Mouse (Mus musculus) liver, embryonic 14.5 days (tissue): Measurements from ENCODE around the gene Lamtor2. TPM values are rescaled to one million over a fixed set of nuclear protein-coding genes. Genes with fewer than 3 reads are reported as not detected.
A peak's percentile ranks its signal among the peaks of the same experiment; 100 is the strongest.

Experiments used
- ATAC-seq: fragments of 200-750 bp; cut with Nextera tagmentation; 2 replicates; pipeline ENCODE4 v1.8.0; 2017; ENCODE audit warnings: moderate number of reproducible peaks, mild to moderate bottlenecking, moderate library complexity; ENCODE audit not compliant: insufficient read depth
- DNase-seq, 3 experiments: peaks; one replicate each; pipeline ENCODE4 v3.0.0-alpha.2; 2012 to 2013; ENCODE audit warnings: low read depth in 3 of 3, low spot score in 3 of 3
- H3K27ac ChIP-seq: fragments of 300-500 bp; sonication (generic); 2 replicates; pipeline ENCODE4 v1.5.1; 2014; ENCODE audit warnings: moderate library complexity, mild to moderate bottlenecking, control low read depth, inconsistent platforms
- H3K27me3 ChIP-seq: fragments of 300-500 bp; sonication (generic); 2 replicates; pipeline ENCODE4 v1.6.1; 2014; ENCODE audit warnings: mild to moderate bottlenecking, low read length, moderate library complexity; ENCODE audit not compliant: control insufficient read depth, insufficient read depth
- H3K36me3 ChIP-seq: fragments of 300-500 bp; sonication (generic); replicated peaks from 2 replicates; pipeline ENCODE4 v1.6.1; 2014; ENCODE audit warnings: low read depth; ENCODE audit not compliant: control insufficient read depth, insufficient read depth
- H3K4me1 ChIP-seq, 2 experiments: fragments of 200-500 bp in 1 of 2; fragments of 300-500 bp in 1 of 2; sonication (generic) in 1 of 2; replicated peaks; 2 replicates each; pipeline ENCODE4 v1.6.1; 2012 to 2014; ENCODE audit warnings: antibody characterized with exemption in 1 of 2, inconsistent platforms in 1 of 2, low read length in 1 of 2; ENCODE audit not compliant: control insufficient read depth in 2 of 2, insufficient read depth in 2 of 2
- H3K4me2 ChIP-seq: fragments of 300-500 bp; sonication (generic); 2 replicates; pipeline ENCODE4 v1.6.1; 2014; ENCODE audit warnings: low read depth, mild to moderate bottlenecking, control low read depth, moderate library complexity
- H3K4me3 ChIP-seq, 2 experiments: fragments of 200-500 bp in 1 of 2; fragments of 300-500 bp in 1 of 2; sonication (generic) in 1 of 2; 2 replicates each; pipeline ENCODE4 v1.5.1; 2012 to 2014; ENCODE audit warnings: low read depth in 2 of 2, low read length in 2 of 2, mild to moderate bottlenecking in 2 of 2, control low read depth in 1 of 2, inconsistent platforms in 1 of 2, moderate library complexity in 1 of 2; ENCODE audit not compliant: insufficient read depth in 1 of 2
- H3K9ac ChIP-seq: fragments of 300-500 bp; sonication (generic); replicated peaks from 2 replicates; pipeline ENCODE4 v1.6.1; 2014; ENCODE audit warnings: mild to moderate bottlenecking, control low read depth, moderate library complexity
- H3K9me3 ChIP-seq: fragments of 300-500 bp; sonication (generic); 2 replicates; pipeline ENCODE4 v1.6.1; 2016; ENCODE audit warnings: low read length, mixed read lengths; ENCODE audit not compliant: control insufficient read depth
- CTCF ChIP-seq: IDR thresholded peaks from 2 replicates; pipeline ENCODE4 v1.5.1; 2016; ENCODE audit warnings: antibody characterized with exemption, low read depth, control low read depth
- EP300 ChIP-seq: IDR thresholded peaks from 2 replicates; pipeline ENCODE4 v1.6.1; 2016; ENCODE audit warnings: antibody characterized with exemption, low read depth
- WGBS: fragments of 180-500 bp; shearing (Covaris S2); extraction: QIAGEN DNeasy Blood & Tissue Kit; methylation state at CpG from one replicate; pipeline ENCODE4 v1.1.7; 2014; ENCODE audit not compliant: insufficient replicate concordance; 5-methylcytosine and 5-hydroxymethylcytosine counted together
- polyA plus RNA-seq, 2 experiments: library from polyadenylated mRNA; depleted of rRNA in 1 of 2; stranded (reverse) in 1 of 2; unstranded in 1 of 2; fragments of >200 nt; fragmentation: Nextera tagmentation in 1 of 2; extraction: Ambion mirVana in 1 of 2; gene quantifications; 2 replicates each; pipeline versions ENCODE4 v1.2.1 to v1.2.3; 2012 to 2014

Gene Lamtor2
- polyA plus RNA-seq, 2 experiments = 62.0 to 73.1 TPM

GRCm38 (mm10) chr3:88505081-88505480, 47.8 kb downstream of the Lamtor2 start:
- Histone ChIP-seq H3K4me3 (no peak overlapping the region), H3K9ac (no peak overlapping the region), H3K36me3 (peaks cover 2% of the 10 kb centered on the region), H3K27me3 (no peaks in the 10 kb centered on the region), H3K4me2 (no peak overlapping the region), H3K27ac (no peak overlapping the region), H3K4me1 (peaks cover 23 to 29% of the 10 kb centered on the region in 2 experiments), H3K9me3 (no peaks in the 10 kb centered on the region)
- ATAC-seq (no peak), DNase-seq (no peak)
- WGBS = 63% methylated on average over 6 of the region's 6 CpGs
- TF ChIP-seq EP300 = no peak

- no peaks in the 10 kb centered on the region for H3K27me3 ChIP-seq
- no peak overlapping the region for H3K27ac ChIP-seq
- 39% methylated on average over 8 of the region's 8 CpGs for WGBS
- TF ChIP-seq CTCF = no peak
- TF ChIP-seq EP300 = no peak
- no peak overlapping the region for H3K9ac ChIP-seq
- ATAC-seq = no peak
- H3K4me2 ChIP-seq = no peak overlapping the region
- DNase-seq = no peak
- H3K4me3 ChIP-seq = no peak overlapping the region
- peaks cover 25% of the 10 kb centered on the region in 2 experiments for H3K4me1 ChIP-seq
- no peaks in the 10 kb centered on the region for H3K9me3 ChIP-seq
- H3K36me3 ChIP-seq = peaks cover 10% of the 10 kb centered on the region
Observed at GRCm38 (mm10) chr3:88503881-88504746, 48.8 kb downstream of the Lamtor2 start.

GRCm38 (mm10) chr3:88503505-88503863, 49.4 kb downstream of the Lamtor2 start:
- H3K27me3 ChIP-seq = no peaks in the 10 kb centered on the region
- peak overlapping the region; percentile 77 for H3K4me2 ChIP-seq
- WGBS = 22% methylated on average over 4 of the region's 4 CpGs
- H3K9ac ChIP-seq = no peak overlapping the region
- H3K27ac ChIP-seq = no peak overlapping the region
- TF ChIP-seq CTCF (no peak), EP300 (no peak)
- no peak for ATAC-seq
- peaks cover 16% of the 10 kb centered on the region for H3K36me3 ChIP-seq
- H3K9me3 ChIP-seq = no peaks in the 10 kb centered on the region
- H3K4me3 ChIP-seq = peak overlapping the region; percentile 7 to 92; a peak in 2 of 4 replicates
- no peak for DNase-seq
- H3K4me1 ChIP-seq = peaks cover 26 to 29% of the 10 kb centered on the region in 2 experiments

- peak overlapping the region; percentile 77 for H3K4me2 ChIP-seq
- peaks cover 31 to 32% of the 10 kb centered on the region in 2 experiments for H3K4me1 ChIP-seq
Observed at GRCm38 (mm10) chr3:88502641-88503504, 50.0 kb downstream of the Lamtor2 start.

More at GRCm38 (mm10) chr3:88502641-88503504, 50.0 kb downstream of the Lamtor2 start:
- no peaks in the 10 kb centered on the region for H3K9me3 ChIP-seq
- peak overlapping the region; percentile 94 for H3K9ac ChIP-seq
- H3K36me3 ChIP-seq = peaks cover 18% of the 10 kb centered on the region
- TF ChIP-seq EP300 = no peak
- H3K4me3 ChIP-seq = peak overlapping the region; percentile 67 to 92
- peak overlapping the region; percentile 83 for H3K27ac ChIP-seq
- 2% methylated on average over 55 of the region's 55 CpGs for WGBS
- no peaks in the 10 kb centered on the region for H3K27me3 ChIP-seq
- DNase-seq = peak; percentile 85 to 89 (median 87)
- ATAC-seq = peak; percentile 91
